Mouse (Mus musculus): ENCODE results near the gene Bloc1s3.

Bloc1s3 gene

DNA sequence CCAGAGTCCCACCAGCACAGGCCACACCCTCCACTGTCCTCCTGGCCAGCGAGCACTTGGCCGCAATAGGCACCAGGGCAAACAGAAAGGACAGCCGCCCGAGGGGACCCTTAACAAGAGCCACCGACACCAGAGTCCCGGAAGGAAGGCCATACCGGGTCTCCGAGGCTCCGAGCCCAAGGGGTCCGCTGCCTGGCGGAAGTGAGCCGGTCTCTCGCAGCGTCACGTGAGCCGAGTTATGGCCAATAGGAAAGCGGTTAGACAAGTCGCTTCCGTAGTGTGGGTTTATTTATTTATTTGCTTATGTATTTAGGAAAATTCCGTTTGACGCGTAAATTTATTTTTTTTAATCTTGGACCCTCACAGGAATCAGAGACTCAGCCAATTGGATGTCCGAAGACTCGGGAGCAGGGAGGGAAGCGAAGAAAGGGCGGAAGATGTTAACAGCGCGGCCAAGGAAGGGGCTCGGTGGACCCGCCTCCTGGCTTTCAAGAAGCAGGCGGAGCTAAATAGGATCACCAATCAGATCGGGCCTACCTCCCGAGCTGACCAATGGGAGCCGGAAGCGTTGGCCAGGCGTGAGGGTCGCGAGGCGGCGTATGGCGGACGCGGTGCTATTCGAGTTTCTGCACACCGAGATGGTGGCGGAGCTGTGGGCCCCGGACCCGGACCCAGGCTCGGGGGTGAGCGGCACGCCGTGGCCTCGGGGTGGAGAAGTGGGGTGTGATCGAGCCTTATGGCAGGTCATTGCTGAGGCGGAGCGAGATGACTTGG is at the start of gene Bloc1s3, which contains the start of gene Trappc6a:
Gene Bloc1s3 (minus strand): TSS at position 218 of the 774 bp plus-strand sequence.
Gene Trappc6a (plus strand): TSS at position 246 of the 774 bp plus-strand sequence.
- DNase-seq (ENCODE audit: low spot score): peak; percentile 94

DNA sequence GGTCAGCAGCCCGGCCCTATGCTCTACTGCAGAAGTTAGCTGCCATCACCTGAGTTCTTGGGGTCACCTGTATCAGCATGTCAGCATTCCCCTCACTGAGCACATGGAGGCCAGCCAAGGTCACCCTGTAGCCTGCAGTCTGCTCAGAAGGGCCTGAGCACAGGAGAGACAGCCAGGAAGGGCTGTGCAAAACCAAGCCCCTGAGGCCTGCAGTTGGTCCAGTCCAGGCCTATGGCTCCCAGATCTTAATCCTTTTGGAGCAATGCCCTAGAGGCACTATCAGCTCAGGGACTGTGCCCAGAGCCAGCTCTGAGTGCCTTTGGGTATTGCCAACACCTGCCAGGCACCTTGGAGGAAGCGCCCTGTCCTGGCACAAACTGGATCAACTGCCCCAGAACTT is 48.9 kb upstream of the Bloc1s3 start:
- no peak for DNase-seq (ENCODE audit: low spot score)

DNA sequence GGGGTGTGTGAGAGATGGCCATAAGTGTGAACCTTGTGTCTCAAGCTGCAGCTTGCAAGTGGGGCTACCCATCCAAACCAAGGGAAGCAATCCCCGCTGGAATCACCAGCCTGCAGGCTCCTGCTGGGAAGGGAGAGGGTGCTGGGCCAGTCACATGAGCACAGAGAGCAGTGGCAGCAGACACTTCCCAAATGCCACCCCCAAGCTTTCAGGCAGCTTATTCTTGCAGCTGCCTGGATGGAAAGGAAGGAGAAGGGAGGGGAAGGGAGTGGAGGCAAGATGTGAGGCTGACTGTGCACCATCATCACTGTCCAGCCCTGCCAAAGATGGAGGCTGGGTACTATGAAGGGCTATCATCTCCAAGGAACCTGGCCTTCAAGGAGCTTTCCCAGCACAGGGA is 46.0 kb upstream of the Bloc1s3 start:
- DNase-seq (ENCODE audit: low spot score): no peak

DNA sequence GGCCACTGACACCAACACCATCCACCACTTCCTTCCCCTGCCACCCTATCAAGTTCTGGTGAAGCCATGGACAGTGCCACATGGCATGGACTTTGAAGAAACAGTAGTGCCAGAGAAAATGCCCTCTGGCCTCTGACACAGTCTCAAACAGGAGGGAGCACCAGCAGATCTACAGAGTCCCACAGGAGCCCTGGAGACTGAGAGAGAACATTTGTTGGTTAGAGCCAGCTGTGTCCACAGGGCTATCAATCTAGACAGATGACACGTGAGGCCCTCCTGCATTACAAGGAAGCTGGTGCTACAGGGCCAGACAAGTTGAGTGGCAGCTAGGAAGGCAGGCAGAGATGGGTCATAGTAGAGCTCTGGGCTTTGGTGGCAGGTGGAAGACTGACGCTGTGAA is 44.3 kb upstream of the Bloc1s3 start:
- DNase-seq (ENCODE audit: low spot score): no peak

DNA sequence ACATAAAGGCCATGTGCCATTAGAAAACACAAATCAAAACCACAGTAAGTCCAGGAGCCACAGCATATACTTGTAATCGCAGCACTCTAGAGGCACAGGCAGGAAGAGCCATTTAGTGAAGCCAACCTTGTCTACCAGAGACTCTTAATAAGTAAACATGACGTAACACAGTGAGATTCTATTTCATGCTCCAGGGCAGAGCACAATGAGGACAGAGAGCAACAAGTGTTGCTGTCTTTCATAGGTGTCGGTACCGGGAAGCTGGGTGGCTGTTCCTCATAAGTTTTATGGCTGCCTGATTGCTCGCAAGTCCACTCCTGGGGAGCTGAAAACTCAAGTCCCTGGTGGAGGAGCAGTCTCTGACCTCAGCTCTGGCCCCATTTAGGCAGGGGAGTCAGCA is 43.5 kb upstream of the Bloc1s3 start:
- DNase-seq (ENCODE audit: low spot score): no peak

DNA sequence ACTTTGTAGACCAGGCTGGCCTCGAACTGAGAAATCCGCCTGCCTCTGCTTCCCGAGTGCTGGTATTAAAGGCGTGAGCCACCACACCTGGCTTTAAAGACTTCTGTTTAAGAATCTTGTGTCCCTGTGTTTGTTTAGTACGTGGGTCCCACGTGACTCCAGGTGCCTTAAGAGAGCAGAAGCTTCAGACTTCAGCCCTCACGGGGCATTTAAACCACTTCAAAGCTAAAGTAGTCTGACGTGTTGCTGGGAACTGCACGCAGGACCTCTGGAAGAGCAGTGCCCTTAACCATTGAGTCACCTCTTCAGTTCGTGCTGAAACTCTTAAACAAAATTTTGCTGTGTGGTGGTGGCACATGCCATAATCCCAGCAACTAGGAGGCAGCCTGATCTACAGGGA is 41.2 kb upstream of the Bloc1s3 start:
- DNase-seq (ENCODE audit: low spot score): no peak

DNA sequence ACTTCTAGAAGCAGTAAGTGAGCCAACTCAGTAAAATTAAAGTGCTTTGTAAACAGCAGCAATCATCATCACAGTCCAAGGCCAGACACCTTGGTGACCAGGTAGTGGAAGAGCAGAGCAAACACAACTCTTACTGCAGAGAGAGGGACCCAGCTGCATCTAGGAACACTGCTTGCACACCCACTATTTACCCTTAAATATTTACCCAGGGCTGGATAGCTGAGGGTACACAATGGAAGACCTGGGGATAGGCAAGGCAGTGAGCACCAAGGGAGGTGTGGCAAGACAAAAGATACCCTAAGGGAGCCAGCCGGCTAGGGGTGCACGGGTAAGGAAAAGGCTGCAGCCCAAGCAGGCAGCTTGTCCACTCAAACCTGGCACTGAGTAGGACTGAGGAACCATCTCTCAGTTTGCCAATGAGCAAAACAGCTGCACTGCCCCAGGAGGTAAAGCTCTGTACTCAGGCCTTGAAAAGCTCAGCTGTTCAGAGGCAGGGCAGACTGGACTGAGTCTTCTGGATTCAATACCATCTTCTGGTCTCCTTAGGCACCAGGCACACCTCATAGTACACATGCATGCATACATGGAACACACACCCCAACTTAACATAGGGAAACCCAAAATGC is 39.3 kb upstream of the Bloc1s3 start:
- peak; percentile 61 for DNase-seq (ENCODE audit: low spot score)

DNA sequence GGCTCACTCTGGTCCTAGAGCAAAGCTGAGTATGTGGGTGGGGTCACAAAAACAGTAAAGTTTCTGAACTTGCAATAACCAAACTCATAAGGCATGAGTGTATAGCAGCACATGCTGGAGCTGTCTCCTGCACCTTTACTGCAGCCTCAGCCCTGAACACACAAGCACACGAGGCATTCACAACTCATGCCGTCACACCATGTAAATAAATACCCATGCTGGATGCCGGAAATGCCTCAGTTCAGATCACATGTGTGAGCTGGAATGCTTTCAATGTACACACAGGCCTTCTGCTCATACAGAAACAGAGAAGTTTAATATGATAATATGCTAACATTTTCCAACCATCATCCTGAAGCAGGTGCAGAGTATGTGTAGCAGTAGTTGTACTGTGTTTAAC is 37.8 kb upstream of the Bloc1s3 start:
- no peak for DNase-seq (ENCODE audit: low spot score)

DNA sequence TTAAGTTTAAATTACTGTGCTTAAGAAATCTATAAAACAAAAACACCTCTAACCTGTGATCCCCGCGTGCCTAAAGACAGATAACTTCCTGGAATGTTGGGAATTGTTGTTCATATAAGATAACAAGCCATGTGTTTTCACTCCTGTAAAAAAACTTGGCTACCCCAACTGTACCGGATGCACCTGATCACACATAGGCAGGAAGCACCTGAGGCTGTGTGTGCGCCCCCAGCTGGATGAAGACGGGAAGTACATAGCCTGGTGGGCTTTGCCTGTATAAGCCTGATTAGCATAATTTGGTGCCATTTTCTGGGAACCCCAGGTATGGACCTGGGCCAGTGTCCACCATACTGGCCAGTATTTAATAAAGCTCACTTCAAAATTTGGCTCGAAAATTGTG is 35.4 kb upstream of the Bloc1s3 start:
- DNase-seq (ENCODE audit: low spot score): no peak

DNA sequence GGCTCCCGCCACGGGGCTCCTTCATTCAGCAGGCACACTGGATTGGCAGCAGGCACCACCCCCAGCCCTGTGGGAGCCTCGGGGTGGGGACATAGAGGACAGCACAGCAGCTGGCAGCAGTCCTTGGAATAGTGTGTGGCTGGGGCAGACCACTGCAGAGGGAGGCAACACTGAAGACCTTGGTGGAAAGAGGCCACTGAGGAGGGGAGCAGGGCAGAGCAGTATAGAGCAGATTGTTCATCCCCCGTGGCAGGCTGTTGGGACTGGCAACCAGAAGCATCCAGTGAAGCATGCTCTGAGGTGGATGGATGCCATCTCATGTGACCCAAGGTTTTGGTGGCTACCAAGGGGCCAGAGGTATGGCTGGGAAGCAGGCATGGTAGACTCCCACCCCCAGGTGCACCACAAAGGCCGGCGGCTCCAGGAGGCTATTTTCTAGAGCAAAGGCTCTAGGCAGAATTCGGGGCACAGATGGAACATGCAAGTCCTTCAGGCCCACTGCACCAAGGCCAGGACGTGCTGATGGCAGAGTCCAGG is 34.1 kb upstream of the Bloc1s3 start:
- DNase-seq (ENCODE audit: low spot score): no peak

DNA sequence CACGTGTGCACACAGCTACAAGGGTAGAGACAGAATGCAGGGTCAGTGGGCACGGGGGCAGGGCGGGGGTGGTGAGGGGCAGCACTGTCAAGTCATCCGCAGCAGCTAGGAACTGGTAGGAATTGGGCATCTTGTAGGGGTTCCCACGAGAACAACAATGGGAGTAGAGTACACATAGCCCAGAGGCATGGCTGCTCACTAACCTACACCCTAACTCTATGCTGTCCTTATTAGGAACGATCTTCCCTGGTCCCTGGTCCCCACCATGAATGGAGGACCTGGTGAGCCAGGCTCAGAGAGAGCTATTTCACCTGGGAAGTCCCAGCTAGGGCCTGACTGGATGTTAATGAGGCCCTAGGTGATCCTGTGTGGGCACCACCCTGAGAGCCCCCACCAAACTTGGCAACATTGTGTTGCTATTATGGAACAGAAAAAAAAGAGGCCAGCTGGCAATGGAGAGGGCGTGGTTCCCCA is 33.6 kb upstream of the Bloc1s3 start:
- no peak for DNase-seq (ENCODE audit: low spot score)

DNA sequence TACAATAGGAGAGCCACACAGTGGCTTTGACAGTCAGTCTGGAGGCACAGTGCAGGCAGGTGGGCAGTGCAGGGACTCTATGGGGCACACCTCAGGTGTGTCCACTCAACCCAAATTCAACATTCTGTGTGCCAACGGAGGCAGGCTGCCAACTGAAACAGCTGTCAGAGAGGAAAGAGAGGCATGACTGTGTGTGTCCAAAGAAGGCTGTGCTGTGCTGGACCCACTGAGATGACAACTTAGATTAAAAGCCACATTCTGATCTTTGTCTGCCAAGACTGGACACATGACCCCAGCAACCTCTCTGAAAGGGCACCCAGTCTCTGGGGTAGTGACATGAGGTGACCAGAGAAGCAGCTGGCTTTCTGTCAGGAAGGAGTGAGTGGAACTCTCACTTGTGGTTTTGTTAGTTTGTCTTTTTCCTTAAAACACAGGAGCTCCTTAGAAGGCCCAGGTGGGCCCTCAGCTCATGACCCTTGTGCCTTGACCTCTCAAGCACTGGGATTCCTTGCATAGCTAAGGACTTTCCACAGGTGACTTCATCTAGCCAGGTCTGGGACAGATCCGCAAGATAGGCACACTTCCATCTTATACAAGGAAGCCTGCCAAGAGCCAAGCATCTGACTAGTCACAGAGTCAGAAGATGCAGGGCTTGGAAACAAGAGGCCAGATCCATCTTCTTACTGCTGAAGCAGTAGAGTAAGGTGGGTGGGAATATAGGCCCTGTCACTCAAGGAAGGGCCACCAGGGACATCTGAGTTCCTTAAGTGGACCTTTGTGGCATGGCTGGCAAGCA is 32.8 kb upstream of the Bloc1s3 start:
- DNase-seq (ENCODE audit: low spot score): no peak

DNA sequence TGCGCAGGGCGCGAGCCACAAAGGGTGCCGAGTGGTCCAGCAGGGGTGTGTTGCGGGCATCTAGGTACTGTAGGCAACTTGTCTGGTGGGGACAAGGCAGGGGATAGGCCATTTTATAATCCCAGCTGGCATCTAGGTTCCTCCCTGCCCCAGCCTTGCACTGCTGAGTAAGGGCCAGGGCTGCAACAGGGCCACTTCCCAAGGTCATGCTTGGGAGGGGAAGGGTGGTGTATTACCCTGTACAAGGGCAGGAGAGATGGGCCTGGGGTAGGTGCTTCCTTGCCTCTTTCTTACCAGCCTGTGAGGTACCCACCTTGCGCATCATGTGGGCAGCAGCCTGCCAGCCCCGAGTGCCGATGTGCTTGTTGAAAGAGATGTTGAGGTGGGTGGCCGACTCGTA is 26.5 kb upstream of the Bloc1s3 start:
- DNase-seq (ENCODE audit: low spot score): no peak

DNA sequence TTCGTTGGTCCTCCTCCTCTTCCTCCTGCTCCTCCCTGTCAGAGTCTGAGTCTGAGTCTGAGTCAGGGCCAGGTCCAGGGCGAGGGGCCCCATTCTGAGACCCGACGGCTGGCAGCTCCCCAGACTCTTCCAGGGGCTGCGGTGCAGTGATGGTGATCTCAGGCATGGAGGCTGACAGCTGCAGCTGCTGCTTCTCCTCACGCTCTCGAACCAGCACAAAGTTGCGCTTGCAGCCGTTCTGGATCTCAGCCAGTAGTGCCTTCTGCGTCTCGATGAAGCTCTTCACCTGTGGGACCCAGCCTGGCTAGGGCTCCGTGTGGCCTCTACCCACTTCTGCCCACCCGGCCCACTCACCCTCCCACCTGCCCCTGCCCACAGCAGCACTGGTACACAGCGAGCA is 24.1 kb upstream of the Bloc1s3 start:
- no peak for DNase-seq (ENCODE audit: low spot score)

DNA sequence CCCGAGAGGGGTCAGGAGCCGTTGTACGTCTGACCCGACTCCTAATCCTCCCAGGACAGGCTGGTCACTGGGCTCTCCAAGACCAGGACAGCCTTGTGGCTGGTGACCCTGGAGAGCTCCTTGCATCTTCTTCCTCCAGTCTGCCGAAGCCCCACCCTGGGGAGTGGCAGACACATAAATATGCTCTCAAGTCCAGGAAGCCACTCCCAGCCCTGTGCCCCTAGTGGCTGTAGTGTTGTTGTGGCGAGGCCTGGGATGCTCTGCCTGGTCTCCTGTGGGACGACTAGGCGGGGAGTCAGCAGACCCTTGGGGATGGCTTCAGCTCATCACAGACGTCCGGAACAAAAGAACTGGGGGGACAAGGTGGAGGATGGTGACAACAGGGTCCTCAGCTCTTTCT is 22.9 kb upstream of the Bloc1s3 start:
- DNase-seq (ENCODE audit: low spot score): no peak

DNA sequence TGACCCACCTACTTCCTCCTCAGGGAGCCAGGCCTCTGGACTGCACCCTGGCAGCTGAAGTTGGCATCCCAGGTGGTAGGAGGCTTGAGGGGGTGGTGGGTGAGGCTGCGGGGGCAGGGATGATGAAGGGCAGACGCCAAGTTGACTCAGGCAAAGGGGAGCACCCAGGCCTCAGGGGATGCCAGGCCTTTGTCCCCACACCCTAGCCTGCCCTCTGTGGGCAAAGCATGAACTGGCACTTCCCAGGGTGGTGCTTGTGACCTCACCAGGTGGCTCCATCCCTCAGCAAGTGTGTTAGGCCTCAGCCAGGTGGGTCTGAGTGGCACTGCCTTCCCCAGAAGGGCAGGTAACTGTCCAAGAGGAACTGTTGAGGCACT is 16.9 kb upstream of the Bloc1s3 start:
- DNase-seq (ENCODE audit: low spot score): no peak

DNA sequence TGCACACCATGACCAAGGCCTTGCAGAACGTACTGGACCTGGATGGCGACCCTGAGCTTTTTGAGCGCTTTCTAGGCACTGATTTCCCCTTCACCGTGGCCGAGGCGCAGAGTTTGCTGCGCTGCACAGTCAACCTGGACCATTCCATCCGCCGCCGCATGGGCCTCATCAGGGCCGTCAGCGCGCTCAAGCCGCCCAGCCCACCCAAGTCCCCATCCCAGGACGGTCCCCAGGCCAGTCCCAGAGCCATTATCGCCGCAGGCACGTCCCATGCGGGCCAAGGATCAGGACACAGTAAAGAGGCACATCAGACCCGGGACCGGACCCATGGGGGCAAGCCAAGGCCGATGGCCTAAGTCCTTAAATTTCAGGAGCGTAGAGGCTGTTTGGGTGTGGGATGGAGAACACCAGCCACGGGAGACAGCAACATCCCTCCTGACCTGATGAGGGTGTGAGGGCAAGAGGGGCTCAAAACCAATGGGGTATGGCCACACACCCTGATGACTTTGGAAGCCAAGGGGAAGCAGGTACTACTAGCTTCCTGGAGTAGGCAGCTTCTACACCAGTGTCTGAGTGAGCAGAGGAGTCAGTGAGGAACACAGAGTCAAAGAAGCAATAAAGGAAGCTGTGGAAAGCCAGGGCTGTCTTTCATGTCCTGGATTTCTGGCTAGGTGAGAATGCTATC is 16.4 kb upstream of the Bloc1s3 start:
- DNase-seq (ENCODE audit: low spot score): no peak

DNA sequence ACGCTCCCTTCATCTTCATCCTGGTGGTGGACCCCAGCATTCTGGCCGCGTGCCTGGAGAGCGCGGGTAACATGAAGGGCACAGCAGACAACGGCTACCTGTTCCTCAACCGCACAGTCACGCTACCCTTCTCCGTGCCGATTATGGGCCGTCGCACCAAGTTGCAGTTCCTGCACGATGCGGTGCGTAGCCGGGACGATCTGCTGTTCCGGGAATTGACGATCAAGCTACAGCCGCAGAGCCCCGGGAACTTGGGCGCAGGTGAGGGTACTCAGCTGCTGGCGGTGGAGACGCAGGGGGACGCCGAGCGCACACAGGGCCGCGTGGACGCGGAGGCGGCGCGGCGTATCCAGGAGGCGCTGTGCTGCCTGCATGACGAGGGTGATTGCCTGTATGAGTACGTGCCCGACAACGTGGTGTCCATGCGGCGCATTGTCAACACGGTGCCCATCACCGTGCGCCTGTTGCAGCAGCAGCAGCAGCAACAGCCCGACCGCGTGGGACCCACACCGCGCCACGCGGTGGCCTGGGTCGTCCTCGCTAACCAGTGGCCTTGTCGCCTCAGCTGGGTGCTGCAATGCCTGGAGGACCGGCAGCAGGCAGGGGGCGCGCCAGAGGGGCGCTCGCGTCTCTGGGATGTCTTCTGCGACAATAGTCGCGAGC is 15.7 kb upstream of the Bloc1s3 start:
- no peak for DNase-seq (ENCODE audit: low spot score)

DNA sequence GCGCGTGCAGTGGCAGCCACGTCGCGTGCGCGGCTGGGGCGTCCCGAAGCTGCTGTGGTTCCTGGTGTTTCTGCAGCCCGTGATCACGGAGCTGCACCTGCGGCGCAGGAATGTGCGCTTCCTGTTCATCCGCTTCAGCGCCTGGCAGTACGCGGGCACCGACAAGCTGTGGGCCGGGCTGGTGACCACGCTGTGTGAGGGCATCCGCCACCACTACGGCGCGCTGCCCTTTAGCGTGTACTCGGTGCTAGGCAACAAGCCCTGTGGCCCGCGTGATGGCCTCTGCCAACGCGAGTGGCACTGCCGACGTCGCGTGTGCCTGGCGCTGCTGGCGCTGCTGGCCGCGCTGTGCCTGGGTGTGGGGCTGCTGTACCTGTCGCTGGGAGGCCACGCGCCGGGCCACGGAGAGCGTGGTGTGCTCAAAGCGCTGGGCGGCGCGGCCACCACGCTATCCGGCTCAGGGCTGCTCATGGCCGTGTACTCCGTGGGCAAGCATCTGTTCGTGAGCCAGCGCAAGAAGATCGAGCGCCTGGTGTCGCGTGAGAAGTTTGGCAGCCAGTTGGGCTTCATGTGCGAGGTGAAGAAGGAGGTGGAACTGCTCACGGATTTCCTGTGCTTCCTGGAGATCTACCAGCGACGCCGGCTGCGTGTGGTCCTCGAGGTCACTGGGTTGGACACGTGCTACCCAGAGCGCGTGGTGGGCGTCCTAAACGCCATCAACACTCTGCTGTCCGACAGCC is 15.0 kb upstream of the Bloc1s3 start:
- no peak for DNase-seq (ENCODE audit: low spot score)

DNA sequence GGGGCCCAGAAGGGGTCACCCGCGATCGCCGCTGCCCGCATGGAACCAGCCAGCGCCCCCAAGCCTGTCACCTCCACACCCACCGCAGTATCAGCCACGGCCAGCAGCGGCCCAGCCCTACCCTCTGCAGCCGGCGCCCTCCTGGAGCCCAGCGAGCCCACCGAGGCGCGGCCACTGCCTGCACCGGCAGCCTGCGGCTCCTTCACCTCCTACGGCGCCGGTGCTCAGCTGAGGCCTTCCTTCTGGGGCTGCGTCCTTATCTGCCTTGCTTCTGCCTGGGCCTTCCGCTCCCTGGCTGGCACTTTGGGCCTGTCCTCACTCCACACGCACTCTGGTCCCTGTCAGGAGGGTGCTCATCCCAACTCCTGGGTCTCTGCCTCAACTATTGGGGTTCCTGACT is 11.9 kb upstream of the Bloc1s3 start:
- DNase-seq (ENCODE audit: low spot score): no peak

All from yolk sac, embryonic 10.5 days (tissue).